Mouse (Mus musculus) cerebellum, adult 11 months (tissue): Measurements from ENCODE around the gene Cox4i1.

Source experiments
- DNase-seq: peaks from one replicate; pipeline ENCODE4 v3.0.0; 2022

Gene Cox4i1

DNA sequence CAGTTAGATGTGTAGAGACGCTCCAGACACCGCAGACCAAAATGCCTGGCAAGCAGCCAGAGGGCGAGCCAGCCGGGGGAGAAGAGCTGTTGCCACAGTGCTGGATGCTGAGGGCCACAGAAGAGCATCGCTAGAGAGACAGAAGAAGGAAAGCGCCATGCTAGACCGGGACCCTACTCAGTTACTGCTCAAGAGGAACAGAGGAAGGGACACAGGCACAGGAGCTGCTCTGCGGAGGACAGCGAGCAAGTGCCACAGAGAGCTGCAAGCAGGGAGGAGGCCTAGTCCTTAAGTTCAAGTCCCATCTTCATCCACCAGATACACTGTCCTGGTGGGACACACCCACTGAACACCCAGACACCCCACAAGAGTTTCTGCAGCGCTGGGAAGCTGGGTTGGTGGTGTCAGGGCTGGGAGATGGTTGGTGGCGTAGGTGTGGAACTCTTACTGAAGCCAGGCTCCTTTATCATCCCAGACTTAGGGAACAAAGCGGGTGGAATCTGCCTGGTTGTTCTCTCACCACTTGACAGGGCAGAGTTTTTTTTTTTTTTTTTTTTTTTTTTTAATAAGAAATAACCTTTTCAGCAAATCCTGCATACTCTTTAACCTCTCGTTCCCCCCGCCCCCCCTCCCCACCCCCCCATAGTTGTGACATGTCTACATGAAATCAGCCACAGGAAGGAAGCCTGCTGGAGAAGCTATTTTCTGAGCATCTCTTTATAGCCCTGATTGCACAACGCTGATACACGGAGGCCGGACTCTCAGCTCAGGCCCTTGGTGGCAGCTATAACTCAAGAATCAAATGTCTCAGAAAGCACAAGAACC, 29.3 kb downstream of the Cox4i1 start:
- no peak for DNase-seq

DNA sequence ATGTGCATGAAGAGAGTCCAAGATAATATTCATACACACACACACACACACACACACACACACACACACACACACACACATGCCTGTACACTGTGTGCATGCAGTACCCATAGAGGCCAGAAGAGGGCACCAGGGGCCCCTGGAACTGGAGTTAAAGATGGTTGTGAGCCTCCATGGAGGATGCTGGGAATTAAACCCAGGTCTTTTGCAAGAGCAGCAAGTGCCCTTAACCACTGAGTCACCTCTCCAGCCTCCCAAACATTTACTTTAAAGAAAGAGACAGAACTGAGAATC, 29.9 kb downstream of the Cox4i1 start:
- DNase-seq = no peak

DNA sequence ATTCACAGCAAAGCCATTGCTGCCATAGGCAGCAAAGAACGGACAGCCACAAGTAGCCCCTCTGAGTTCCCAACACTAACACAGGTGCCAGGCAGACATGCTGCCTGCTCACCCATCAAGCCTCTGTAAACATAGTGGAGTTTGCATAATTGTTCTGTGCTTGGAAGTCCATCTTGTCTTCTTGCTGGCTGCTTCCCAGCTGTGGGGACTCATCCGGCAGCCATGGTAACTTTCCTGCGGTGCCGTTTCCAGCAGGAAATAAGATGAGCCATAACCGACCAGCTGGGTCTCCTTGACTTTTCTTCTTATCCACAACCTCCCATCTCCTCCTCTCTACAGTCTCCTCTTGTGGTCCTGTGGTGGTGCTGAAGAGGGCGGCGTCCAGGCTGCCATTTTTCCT, 30.4 kb downstream of the Cox4i1 start:
- no peak for DNase-seq

DNA sequence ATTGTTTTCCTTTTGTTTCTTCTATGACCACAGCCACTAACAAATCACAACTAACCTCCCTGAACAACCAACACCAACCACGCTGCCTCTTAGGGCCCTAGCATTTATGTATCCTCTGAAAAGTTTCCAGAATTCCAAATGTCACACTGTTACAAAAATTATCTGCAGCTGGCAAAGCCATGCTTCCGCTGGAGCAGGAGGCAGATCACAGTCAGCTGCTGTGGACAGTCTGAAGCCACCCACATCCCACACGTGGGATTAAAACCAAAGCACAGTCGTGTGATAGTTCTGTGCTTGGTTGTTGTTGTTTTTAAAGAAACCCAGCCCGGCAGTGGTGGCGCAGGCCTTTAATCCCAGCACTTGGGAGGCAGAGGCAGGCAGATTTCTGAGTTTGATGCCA, 31.1 kb downstream of the Cox4i1 start:
- no peak for DNase-seq

DNA sequence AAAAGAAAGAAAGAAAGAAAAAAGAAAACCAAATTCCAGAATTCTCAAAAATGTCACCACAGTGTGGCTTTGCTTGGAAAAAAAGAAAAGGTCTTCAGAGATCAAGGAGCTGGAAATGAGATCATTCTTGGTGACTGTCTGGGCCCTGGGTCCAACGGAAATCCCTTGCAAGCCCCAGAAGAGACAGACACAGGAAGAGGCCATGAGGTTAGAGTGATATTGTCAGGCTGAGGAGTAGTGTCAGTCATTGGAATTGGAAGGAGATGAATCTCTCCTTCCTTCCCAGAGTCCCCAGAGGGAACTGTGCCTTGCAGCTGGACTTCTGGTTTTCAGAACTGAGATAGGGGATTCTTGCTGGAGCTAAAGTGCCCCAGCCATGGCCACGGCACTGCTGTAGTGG, 31.5 kb downstream of the Cox4i1 start:
- no peak for DNase-seq

DNA sequence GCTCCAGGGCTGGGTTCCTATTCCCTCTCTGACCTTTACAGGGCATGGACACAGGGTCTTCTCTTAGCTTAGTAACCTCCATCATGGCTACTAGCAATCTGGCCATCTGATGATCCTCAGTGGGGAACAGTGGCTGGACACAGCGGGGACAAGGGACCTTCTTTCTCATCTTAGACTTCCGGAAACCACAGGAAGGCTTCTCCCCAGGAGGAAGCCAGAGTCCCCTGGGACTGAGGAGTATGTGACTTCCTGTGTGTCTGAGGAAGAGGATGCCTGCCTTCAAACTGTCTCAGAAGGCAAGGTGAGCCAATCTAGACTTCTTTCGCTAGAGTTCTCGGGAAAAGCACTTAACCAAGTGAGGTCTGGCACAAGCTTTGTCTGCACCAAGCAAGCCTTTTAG, 32.0 kb downstream of the Cox4i1 start:
- DNase-seq = no peak

DNA sequence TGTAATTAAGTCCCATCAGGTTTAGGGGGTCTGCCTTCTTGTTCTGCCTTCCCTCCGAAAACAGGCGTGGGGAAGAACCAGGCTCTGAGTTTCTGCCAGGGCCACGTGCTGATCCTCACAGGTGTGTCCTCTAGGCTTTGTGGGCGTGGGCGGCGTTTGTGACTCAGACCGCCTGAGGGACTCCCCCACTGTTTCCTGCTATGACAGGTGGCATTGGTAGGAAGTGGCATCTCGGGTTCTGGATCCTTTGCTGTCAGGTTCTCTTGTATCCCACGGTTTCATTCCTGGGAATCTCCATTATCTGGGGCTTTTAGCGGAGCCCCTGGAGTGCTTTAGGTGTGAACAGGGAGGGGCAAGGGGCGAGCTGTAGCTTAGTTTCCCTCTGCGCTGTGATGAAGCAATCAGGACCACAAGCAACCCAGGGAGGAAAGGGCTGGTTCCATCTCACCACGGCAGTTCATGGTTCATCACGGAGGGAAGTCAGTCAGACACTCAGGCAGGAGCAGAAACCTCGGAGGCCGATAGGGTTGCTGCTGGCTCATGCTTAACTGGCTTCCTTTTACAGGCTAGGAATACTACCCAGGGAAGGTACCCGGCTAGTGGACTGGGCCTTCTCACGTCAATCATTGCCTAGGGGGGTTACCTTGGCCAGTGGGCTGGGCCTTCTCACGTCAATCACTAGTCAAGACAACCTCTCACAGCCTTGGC, 33.9 kb downstream of the Cox4i1 start:
- no peak for DNase-seq

DNA sequence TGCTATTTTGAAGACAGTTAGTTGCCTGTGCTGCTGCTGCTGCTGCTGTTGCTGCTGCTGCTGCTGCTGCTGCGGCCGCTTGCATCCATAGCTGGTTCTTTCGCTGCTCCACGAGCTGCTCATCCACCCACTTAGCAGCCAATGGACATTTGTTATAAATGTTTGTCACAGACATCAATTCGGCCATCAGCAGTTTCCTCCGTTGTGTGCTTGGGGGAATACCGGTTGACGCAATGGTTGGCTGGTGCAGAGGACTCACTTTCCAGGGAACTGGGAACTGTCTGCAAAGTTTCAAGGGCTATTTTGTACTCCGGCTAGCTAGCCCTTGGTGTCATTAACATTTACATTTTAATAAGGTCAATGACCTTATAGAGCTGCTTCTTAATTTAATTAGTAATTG, 36.2 kb downstream of the Cox4i1 start:
- DNase-seq = no peak

DNA sequence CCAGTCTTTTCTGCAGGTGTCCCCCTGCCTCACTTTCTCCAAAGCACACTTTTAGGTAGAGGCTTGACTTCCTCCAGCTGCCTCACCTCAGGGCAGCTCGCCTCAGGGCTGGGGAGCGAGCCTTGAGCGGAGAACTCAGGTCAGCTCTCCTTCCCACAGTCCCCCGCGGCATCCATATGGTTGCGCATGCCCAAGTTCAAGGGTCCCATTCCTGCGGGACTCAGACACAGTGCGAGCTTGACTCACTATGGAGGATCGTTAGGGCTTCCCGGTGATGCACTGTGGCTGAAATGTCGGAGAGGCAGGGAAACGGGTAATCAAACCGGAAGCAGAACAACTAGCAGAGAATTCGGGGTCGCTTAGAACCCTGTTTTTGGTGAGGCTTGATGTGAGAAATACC, 37.1 kb downstream of the Cox4i1 start:
- no peak for DNase-seq

DNA sequence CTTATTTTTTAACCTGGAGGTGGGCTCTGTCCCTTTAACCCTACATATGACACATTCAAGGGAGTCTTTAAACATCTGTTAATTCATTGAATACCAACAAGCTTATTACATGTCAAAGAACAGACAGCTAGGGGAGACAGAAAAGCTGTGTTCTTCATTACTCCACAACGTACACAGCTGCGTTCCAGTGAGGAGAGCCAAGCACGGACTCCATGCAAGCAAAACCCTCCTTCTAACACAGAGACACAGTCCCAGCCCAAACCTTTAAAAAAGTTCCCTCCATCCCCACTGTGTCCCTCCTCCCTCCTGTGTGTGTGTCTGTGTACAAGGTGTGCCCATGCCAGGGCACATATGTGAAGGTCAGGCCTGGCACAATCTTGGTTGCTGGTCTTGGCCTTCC, 38.2 kb downstream of the Cox4i1 start:
- DNase-seq = no peak

DNA sequence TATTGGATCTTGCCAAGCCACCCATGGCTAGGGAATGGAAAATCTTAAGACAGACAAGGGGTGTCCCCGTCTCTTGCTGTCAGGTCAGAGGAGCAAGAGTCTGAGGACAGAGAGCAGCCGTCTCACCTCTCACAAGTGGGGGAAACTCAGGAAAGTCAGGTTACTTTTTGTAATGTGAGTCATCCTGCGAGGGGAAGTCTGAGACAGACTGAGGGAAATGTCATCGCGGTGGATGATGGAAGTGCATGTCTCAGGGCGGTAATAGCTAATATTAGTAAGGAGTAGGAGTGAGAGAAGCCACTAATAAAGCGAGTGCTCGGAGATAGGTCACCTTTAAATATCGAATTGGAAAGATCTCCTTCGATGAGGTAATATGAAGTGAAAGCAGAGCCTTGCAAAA, 41.2 kb downstream of the Cox4i1 start:
- DNase-seq = no peak

DNA sequence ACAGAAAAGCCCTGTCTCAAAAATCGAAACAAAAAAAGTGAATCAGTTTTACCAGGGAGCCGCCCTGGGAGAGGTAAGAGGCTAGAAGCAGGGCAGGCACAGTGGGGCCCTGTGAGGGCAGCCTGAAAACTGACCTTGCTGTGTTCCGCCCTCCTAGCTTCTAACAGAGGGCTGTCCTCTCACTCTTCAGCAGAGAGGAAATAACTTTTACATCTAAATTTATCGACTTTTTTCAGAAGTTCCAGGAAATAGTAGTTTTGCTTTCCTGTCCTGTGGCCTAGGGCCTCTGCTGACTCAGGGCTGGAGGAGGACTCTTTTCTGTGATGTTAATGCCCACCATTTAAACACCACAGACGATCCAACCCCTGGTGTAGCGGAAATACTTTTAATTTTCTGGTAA, 47.2 kb downstream of the Cox4i1 start:
- no peak for DNase-seq

DNA sequence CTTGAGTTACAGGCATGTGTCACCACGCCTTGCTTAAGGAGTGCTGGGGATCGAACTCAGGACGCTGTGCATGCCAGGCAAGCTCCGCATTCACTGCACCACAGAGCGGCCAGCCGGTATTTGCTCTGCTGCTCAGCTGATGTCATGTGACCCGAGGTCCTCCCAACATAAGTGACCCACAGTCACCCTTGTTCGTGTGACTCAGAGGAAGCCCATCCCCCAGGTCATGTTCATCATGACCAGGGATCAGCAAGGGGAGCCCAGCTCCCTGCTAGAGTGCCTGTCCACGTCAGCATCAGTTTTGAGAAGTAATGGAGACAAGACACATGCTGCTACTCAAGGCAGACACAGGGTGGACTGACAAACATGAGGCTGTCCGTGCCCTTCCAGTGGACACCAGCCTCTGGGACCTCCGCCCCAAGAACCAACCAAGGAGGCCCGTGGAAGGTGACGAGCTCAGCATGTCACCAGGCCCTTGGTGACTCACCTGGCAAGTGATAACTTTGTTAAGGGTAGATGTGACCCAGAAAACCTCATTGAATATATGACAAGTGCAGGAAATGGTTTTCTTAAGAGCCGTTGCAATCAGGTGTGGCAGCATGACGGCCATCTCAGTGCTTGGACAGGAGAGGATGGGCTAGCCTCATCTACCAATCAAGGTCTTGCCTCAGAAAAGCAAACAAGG, 48.1 kb downstream of the Cox4i1 start:
- no peak for DNase-seq

DNA sequence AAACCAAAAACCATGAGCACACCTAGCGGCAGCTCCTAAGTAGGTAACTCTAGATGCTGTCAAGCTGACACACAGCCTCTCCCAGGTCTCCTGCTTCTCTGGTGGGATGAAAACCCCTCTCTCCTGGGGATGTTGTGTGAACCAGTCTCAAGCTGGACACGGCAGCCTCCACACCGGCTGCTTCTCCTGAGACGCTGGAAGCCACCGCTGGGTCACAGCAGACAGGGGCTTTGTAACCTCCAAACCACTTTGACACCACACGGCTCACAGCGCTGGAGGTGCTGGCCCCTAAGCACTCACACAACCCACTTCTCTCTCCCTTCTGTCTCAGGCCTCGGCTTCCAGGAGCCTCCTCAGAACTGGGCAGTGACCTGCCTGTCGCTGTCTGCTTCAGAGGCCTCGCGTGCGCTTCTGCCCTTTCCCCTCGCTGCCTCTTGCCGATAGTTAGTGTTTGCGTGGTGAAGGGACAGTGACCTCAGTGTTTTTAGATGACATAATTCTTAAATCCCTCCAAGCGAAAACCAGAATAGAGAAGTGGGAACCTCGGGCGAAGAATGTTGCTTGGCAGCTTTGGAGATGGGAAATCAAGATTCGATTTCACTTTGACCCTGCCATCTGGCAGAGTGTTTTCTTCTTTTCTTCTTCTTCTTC, 51.7 kb downstream of the Cox4i1 start:
- DNase-seq = no peak

DNA sequence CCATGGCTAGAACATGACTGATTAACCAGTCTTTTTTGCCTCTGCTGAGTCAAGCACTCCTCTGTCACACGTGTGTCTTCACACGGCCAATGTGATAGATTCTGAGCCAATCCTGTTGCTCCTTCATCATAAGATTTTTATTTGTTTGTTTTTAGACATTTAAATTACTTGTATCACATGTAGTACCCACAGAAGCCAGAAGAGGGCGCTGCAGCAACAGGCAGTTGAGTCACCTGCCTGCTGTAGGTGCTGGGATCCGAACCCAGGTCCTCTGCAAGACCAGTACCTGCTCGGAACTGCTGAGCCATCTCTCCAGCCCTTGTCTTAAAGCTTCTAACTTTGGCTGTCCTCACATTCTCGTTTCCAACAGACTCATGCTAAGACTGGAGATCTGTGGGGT, 55.0 kb downstream of the Cox4i1 start:
- no peak for DNase-seq
